Mouse (Mus musculus): Measurements from ENCODE around the gene Ccdc88c. TPM values are rescaled to one million over a fixed set of nuclear protein-coding genes. Genes with fewer than 3 reads are reported as not detected.

Gene Ccdc88c
- total RNA-seq, 2 experiments from 2014 or later = 9.6 to 9.7 TPM

Small RNA genes within 50 kb of the gene (microRNA-seq; reads per million reads assigned to microRNA genes)
- 0 reads per million in 2 experiments for gene Mir1190

Other genes starting within 250 kb of the Ccdc88c start
- gene Dglucy, start 250.0 kb downstream of the Ccdc88c start, total RNA-seq (2021) = 10 to 100 TPM; 32.7 to 44.1 TPM
- gene Gpr68, start 120.9 kb downstream of the Ccdc88c start, total RNA-seq (2021) = under 1 TPM; 0.38 to 0.41 TPM
- 10 to 100 TPM; 30.4 to 31.4 TPM for gene Ppp4r3a, start 54.6 kb upstream of the Ccdc88c start, total RNA-seq (2021)

Measured in heart, postnatal 14 days (tissue).